Mouse (Mus musculus): ENCODE measurements at regions not wholly inside any gene's neighbourhood (a gene's known extent, or its start where the extent isn't known, plus 50 kb on each side); places are given as distances from the start of the nearest gene placed in this dataset.

GRCm38 (mm10) chr2:102246484-102246883, 60.3 kb upstream of the Ldlrad3 start:
- TF ChIP-seq CTCF (IDR thresholded peaks at IDR 0.05) (peak; percentile 45), EP300 (IDR thresholded peaks at IDR 0.05) (peak; percentile 77; the same call in 1 of the 2 replicates)

Measured in lung, postnatal 0 days (tissue).